Mouse (Mus musculus): Measurements from ENCODE around the gene Rbm8a.

DNA sequence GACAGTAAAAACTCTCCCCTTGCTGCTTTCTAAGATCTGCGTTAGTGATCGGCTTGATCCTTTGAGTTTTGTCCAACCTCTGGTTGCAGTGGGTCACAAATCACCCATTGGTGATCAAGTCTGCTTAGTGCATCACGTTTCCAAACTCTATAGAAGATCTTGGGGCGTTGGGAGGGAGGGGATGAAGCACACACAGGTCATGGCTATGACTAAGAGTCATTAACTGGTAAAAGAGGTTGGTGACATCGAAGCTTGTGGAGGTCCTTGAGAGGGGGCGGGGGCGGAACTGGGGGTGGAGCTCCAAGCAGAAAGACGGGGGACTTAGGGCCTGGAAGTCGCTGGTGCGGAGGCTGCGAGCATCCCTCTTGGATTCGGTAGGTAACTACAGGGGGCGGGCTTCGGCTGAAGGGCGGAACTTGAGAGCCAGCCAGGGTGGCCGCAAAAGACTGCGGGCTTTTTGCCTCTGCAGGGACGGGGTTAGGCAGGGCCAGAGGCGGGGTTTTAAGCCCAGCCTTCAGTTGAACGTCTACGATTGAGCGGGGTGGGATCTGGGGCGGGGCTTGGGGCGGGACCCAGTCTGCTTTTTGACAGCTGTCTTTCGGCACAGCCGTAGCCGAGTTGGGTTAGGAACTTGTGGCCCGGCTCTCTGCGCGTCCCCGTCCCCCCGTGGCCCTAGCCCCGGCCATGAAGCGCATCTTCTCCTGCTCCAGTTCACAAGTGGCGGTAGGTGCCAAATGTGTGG lies 40.2 kb downstream of the Rbm8a start, which contains the start of gene Ankrd35:
- no peak for TF ChIP-seq TAL1 (IDR thresholded peaks at IDR 0.05; ENCODE audit: low read length)
- TF ChIP-seq GATA1 (IDR thresholded peaks at IDR 0.05; ENCODE audit: low read length) = no peak
